Mouse (Mus musculus): ENCODE results near the gene Hist1h4f.

Hist1h4f gene

DNA sequence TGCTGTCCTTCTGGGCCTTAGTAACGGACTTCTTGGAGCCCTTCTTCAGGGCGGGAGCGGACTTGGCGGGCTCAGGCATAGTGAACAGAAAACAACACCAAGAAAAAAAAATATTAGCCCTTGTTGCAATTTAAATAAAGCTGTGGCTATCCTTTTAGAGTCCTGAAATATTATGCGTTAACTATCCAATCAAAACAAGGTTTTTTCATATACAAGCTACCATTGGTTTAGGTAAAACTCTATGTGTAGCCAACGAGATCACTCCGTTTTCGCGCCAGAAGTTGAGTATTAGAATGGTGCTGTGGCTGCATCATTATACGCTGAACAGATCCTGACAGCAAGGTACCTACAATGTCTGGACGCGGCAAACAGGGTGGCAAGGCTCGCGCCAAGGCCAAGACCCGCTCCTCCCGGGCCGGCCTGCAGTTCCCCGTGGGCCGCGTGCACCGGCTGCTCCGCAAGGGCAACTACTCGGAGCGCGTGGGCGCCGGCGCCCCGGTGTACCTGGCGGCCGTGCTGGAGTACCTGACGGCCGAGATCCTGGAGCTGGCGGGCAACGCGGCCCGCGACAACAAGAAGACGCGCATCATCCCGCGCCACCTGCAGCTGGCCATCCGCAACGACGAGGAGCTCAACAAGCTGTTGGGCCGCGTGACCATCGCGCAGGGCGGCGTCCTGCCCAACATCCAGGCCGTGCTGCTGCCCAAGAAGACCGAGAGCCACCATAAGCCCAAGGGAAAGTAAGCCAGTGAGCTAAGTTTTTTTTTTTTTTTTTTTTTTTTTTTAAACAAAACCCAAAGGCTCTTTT lies 17.7 kb downstream of the Hist1h4f start, which contains the start of gene Hist1h2af:
Gene Hist1h2af, plus strand, starts transcription at position 347 of the 808 bp plus-strand sequence.
- peak; percentile 95 for DNase-seq (ENCODE audit: low spot score)

DNA sequence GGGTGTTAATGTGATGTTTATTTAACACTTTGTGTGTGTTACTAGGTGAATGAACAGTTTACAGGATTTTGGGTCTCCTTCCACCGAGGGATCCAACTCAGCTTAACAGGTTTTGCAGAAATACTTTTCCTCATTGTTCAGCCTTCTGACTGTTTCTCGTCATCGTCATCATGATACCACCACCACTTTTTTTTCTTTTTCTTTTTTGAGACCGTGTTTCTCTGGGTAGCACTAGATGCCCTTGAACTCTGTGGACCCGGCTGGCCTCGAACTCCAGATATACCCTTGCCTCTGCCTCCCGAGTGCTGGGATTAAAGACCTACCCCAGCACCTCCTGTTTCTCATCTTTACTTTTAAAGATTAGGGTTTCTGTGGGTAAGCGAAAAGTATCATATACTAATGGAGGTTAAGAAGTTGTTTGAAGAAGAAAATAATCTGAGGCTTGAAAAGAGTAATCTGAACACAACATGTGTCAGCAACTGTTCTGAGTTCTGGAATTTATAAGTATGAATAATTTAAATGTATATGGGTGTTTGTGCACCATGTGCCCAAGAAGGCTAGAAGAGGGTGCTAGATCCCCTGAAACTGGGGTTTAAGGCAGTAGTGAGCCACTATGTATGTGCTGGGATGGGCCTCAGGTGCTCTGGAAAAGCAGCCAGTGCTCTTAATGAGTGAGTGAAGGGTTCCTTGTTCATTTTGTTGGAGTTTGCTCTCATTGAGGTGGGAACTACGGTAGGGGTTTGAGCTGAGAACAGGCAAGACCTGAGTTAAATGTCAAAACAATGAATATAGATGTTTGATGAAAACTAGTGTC lies 19.0 kb downstream of the Hist1h4f start:
- DNase-seq (ENCODE audit: low spot score): peak; percentile 66

DNA sequence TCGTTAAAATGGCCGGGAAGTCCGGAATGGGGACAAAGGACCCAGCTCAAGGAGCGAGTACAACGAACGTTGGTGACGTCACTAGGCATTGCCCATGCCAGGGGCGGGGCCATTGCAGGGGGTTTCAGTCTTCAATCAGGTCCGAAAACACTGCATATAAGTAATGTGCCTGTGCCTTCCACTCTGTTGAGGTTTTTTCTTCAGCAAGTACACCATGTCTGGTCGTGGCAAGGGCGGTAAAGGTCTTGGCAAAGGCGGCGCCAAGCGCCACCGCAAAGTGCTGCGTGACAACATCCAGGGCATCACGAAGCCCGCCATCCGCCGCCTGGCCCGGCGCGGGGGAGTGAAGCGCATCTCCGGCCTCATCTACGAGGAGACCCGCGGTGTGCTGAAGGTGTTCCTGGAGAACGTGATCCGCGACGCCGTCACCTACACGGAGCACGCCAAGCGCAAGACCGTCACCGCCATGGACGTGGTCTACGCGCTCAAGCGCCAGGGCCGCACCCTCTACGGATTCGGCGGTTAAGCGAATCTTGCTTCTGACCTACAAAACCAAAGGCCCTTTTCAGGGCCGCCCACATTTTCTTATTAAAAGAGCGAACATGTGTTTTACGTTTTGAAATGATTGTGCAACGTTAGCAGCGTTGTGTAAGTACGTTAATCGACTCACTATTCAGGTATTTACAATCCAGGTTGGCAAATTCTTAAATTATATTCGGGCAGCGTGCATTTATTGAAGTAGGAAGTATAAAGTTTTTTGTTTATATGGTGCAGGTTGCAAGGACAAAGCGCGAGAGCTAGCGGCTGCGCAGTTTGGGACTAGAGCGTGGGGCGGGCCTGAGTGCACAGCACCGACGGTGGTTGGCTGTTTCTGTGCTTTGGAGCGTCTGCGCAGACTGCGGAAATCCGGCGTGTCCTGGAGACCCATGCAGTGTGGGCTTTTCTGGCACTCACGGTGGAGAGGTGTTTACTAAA lies 20.3 kb downstream of the Hist1h4f start, which contains the start of gene Hist1h4h:
Gene Hist1h4h, plus strand, starts transcription at position 150 of the 975 bp plus-strand sequence.
- peak; percentile 99 for DNase-seq (ENCODE audit: low spot score)

GRCm38 (mm10) chr13:23530181-23530900 lies 21.1 kb downstream of the Hist1h4f start:
- peak; percentile 83 for DNase-seq (ENCODE audit: low spot score)

- peak; percentile 22 for DNase-seq (ENCODE audit: low spot score)
Measured at GRCm38 (mm10) chr13:23529480-23530165, 21.8 kb downstream of the Hist1h4f start.

GRCm38 (mm10) chr13:23529005-23529404 lies 22.4 kb downstream of the Hist1h4f start:
- DNase-seq (ENCODE audit: low spot score): peak; percentile 60

GRCm38 (mm10) chr13:23526312-23526711 lies 25.1 kb downstream of the Hist1h4f start:
- peak; percentile 98 for DNase-seq (ENCODE audit: low spot score)

- peak; percentile 81 for DNase-seq (ENCODE audit: low spot score)
Measured at GRCm38 (mm10) chr13:23525901-23526300, 25.5 kb downstream of the Hist1h4f start.

DNA sequence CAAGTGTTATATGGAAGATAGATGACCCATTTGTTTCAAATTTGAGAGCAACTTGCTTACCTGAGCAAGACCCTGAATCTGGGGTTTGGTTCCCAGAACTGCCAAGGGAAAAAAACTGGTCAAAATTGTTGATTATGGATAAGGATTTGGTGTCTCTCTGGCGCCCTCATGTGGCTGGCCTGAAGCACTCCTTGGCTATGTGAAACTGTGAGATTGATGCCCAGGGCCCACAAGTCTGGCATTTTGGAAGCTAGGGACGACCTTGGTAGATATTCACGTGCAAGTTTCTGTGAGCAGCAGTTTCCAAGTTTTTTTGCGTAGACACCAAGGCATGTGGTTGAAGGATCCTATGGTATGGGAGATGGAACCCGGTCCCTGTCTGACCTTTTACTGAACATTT lies 26.8 kb downstream of the Hist1h4f start:
- peak; percentile 92 for DNase-seq (ENCODE audit: low spot score)

GRCm38 (mm10) chr13:23523976-23524375 lies 27.5 kb downstream of the Hist1h4f start:
- DNase-seq (ENCODE audit: low spot score): no peak

DNA sequence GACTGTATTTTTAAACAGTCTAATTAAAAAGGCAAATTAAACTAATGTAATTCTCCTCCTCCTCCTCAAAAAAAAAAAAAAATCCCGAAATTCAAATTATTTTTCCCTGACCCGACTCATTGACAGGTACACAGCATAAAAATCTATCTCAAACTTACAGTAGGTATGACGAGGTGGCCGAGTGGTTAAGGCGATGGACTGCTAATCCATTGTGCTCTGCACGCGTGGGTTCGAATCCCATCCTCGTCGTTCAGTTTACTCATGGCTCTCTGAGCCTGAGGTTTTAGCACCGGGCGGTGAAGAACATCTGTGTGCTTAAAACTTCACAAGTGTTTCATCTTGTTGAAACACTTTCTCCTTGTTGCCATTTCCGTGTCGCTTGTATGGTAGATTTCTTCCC lies 29.7 kb downstream of the Hist1h4f start:
- DNase-seq (ENCODE audit: low spot score): peak; percentile 92

DNA sequence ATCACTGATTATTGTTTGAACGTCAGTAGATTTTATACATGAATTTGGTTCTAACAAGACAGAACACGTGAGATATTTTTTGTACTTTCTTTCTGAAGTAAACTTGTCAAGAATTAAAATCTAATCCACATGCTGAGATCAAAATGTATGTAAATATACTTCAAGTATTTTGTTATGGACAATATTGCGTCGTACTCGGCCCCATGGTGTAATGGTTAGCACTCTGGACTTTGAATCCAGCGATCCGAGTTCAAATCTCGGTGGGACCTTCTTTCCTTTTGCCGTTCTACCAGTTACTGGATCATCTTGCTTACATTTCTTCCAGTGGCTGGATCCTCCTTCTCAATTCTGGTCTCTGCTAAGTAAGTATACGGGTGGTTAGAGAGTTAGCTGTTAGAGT lies 32.0 kb downstream of the Hist1h4f start:
- DNase-seq (ENCODE audit: low spot score): peak; percentile 96

- DNase-seq (ENCODE audit: low spot score): peak; percentile 95
Measured at GRCm38 (mm10) chr13:23518885-23519284, 32.6 kb downstream of the Hist1h4f start.

GRCm38 (mm10) chr13:23518295-23518603 lies 33.2 kb downstream of the Hist1h4f start:
- DNase-seq (ENCODE audit: low spot score): no peak

DNA sequence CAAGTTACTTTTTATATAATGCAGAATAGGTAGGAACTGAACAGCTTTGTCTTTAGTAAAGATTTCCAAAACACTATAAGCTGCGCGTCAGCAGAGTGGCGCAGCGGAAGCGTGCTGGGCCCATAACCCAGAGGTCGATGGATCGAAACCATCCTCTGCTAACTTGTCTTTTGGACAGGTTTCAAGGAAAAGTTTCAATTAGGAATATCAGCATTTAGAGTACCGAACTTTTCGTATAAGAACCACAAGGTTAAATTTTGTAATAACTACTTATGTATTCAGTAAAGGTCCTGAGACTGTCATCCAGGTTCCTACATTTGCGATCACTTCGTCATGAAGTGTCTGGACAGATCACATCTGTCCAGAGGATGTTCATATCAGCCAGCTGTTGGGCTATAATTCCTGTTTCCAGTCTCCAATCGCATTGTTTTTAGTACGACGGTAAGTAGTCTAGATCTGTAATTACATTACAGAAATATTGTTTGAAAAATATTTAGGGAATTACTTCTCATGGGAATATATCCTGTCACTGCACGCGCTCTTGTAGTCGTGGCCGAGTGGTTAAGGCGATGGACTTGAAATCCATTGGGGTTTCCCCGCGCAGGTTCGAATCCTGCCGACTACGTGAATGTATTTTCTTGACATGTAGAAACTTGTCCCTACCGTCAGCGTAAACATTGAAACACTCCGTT lies 33.7 kb downstream of the Hist1h4f start:
- DNase-seq (ENCODE audit: low spot score): peak; percentile 93

DNA sequence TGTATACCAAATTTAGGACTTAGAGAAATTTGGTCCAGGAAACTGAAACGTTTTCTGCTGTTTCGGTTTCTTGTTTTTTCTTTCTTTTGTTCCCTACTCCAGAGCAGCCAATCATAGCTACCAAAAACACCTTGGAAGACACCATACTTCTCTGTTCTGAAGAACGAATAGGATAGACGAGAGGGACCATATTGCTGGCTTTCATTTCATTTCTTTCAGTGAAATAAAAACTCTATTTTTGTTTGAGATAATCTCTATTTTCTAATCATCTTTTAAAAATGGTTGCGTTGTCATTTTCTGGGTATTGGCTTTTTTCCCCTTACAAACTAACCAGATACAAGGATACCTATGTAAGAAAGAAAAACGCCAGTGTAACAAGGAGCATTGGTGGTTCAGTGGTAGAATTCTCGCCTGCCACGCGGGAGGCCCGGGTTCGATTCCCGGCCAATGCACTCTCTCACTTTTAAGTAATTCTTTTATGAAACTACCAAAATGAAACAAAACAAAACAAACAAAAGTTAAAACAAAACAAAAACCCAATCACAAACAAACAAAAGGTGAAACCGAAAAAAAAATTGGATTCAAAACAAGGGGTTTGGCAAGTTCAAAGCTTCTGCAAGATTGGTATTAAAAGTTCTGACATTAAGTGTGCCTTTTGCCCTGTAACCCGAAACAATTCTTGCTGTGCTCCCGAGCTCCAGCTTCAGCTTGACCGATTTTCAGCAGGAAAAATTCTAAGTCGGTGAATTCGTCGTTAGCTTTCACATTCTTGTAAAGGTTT lies 34.4 kb downstream of the Hist1h4f start:
- peak; percentile 90 for DNase-seq (ENCODE audit: low spot score)

- peak; percentile 52 for DNase-seq (ENCODE audit: low spot score)
Measured at GRCm38 (mm10) chr13:23515826-23516620, 35.4 kb downstream of the Hist1h4f start.

- no peak for DNase-seq (ENCODE audit: low spot score)
Measured at GRCm38 (mm10) chr13:23515281-23515680, 36.2 kb downstream of the Hist1h4f start.

Data from embryo, embryonic 10.5 days (tissue).